Comparison of ENCODE assay signal across 12 mouse cellular contexts in the genomic region with DNA sequence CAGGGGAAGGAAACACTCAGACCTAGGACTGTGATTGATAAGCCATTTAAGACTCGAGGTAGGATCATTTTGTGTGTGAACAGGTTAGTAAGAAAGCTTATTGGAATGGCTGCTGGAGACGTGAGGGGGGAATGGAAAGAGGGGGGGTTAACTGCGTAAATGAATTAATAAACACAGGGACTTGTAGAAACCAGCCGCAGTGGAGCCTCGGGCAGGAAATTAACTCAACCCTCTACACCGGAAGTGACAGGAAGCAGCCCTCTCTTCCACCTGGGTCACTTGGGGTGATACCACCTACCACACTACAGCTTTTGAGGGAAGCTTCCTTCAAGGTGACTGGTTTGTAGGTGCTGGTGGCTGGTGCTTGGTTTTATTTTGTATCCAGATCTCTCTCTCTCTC. TPM values are rescaled to one million over a fixed set of nuclear protein-coding genes. Genes with fewer than 3 reads are reported as not detected.
A peak's percentile ranks its signal among the peaks of the same experiment; 100 is the strongest.
DNase-seq lines count a peak whose midpoint lies in the region; ATAC-seq and TF ChIP-seq lines count a peak whose summit lies in the region.
"Had no signal": no experiment of that assay in that cellular context is flagged by ENCODE, and none has a peak within 500 bp of the region (broad histone marks: within the 10 kb centered on the region; RNA-seq: fewer than 3 reads in every experiment).

No protein-coding gene starts in this region.

- no peak overlapping the region for H3K4me3 ChIP-seq in lung, embryonic 14.5 days (ENCODE audit: low read depth, low read length)
- H3K4me3 ChIP-seq: embryonic facial prominence, embryonic 12.5 days; forebrain, embryonic 15.5 days; midbrain, embryonic 12.5 days; neural tube, embryonic 13.5 days had no signal

- TF ChIP-seq CTCF in lung, embryonic 14.5 days (IDR thresholded peaks at IDR 0.05; ENCODE audit: low read depth), result no peak

- no peak for DNase-seq in lung, embryonic 14.5 days
- no peak for DNase-seq in lung, postnatal 14 days
- DNase-seq in induced T-regulatory cell, adult 2 months (ENCODE audit: low read depth), result peak; percentile 81
- peak; percentile 68 for DNase-seq in thymus, postnatal 0 days (ENCODE audit: low spot score)
- no peak for DNase-seq in cerebellum, postnatal 14 days

- H3K9ac ChIP-seq in lung, embryonic 14.5 days, result no peak overlapping the region
- H3K9ac ChIP-seq: embryonic facial prominence, embryonic 12.5 days; forebrain, embryonic 15.5 days; liver, embryonic 14.5 days; midbrain, embryonic 12.5 days; neural tube, embryonic 13.5 days had no signal

- no peaks in the 10 kb centered on the region for H3K9me3 ChIP-seq in lung, embryonic 14.5 days (ENCODE audit: low read depth, low read length)
- H3K9me3 ChIP-seq: embryonic facial prominence, embryonic 12.5 days; forebrain, embryonic 15.5 days; midbrain, embryonic 12.5 days had no signal

- H3K27ac ChIP-seq in lung, embryonic 14.5 days (ENCODE audit: low read depth), result no peak overlapping the region
- H3K27ac ChIP-seq: embryonic facial prominence, embryonic 12.5 days; forebrain, embryonic 15.5 days; liver, embryonic 14.5 days; midbrain, embryonic 12.5 days; neural tube, embryonic 13.5 days had no signal

- no peak for ATAC-seq in lung, embryonic 14.5 days (ENCODE audit: insufficient read depth)
- ATAC-seq in CD4-positive, CD25-positive, alpha-beta regulatory T cell, adult 4 months, result peak; percentile 88
- ATAC-seq in megakaryocyte-erythroid progenitor cell, adult 5-6 weeks (replicated peaks; ENCODE audit: low FRiP score, low TSS enrichment, poor library complexity, severe bottlenecking), result no peak
- ATAC-seq: forebrain, embryonic 15.5 days had no signal

- WGBS in lung, embryonic 14.5 days, result 16% methylated on average over 6 of the region's 6 CpGs

- H3K27me3 ChIP-seq in lung, embryonic 14.5 days (ENCODE audit: insufficient read depth, low read length), result no peaks in the 10 kb centered on the region
- H3K27me3 ChIP-seq: forebrain, embryonic 15.5 days; neural tube, embryonic 13.5 days had no signal

- no peaks in the 10 kb centered on the region for H3K36me3 ChIP-seq in lung, embryonic 14.5 days (ENCODE audit: insufficient read depth)
- H3K36me3 ChIP-seq: embryonic facial prominence, embryonic 12.5 days; forebrain, embryonic 15.5 days; midbrain, embryonic 12.5 days; neural tube, embryonic 13.5 days had no signal

- H3K4me1 ChIP-seq in lung, embryonic 14.5 days (ENCODE audit: insufficient read depth), result no peaks in the 10 kb centered on the region
- H3K4me1 ChIP-seq: neural tube, embryonic 13.5 days had no signal

- H3K4me2 ChIP-seq in lung, embryonic 14.5 days, result peak overlapping the region; percentile 23; the same call in 1 of the 2 replicates
- H3K4me2 ChIP-seq: embryonic facial prominence, embryonic 12.5 days; forebrain, embryonic 15.5 days; midbrain, embryonic 12.5 days; neural tube, embryonic 13.5 days had no signal

RNA-seq across cellular contexts. Expression of a gene that starts 54.9 kb away (rescaled TPM):
- 1,598 and 1,617 TPM in 2 replicates for polyA plus RNA-seq in lung, embryonic 14.5 days (2014; fragmentation: Nextera tagmentation; extraction: Ambion mirVana)
- polyA plus RNA-seq in CD4-positive, CD25-positive, alpha-beta regulatory T cell, adult 4 months (2017; shearing (Covaris generic)), result 1,000 to 10,000 TPM; 3,273 to 3,796 TPM
- polyA plus RNA-seq in thymus, postnatal 0 days (2015; fragmentation: Nextera tagmentation; extraction: Ambion mirVana), result 2,029 and 2,097 TPM in 2 replicates
- 5,809 and 5,838 TPM in 2 replicates for total RNA-seq in megakaryocyte-erythroid progenitor cell, adult 5-6 weeks (2014; fragmentation: Nextera tagmentation)
- 6,867 and 6,903 TPM in 2 replicates for total RNA-seq in megakaryocyte-erythroid progenitor cell, adult 5-6 weeks (2017)

Comparison
In these comparisons a context has a peak if more than half of its experiments do, and no peak if none do; other contexts are left out.
1. DNase-seq: peak in induced T-regulatory cell, adult 2 months (single experiment) and thymus, postnatal 0 days (single experiment); none in lung, embryonic 14.5 days (single experiment), lung, postnatal 14 days (single experiment) and cerebellum, postnatal 14 days (0 of 2).